Mouse (Mus musculus) hindbrain, embryonic 12.5 days (tissue): ENCODE measurements around the gene DXBay18. TPM values are rescaled to one million over a fixed set of nuclear protein-coding genes. Genes with fewer than 3 reads are reported as not detected.
"Not testable (repeated sequence)": the region's sequence is repeated elsewhere in the genome, so short reads cannot be mapped to it uniquely, and the experiment has no call there.

ENCODE experiments used
- ATAC-seq: fragments of 200-750 bp; cut with Nextera tagmentation; 2 replicates; pipeline ENCODE4 v1.8.0; 2017; ENCODE audit warnings: moderate TSS enrichment; ENCODE audit not compliant: low FRiP score
- H3K27ac ChIP-seq: fragments of 300-500 bp; sonication (generic); 2 replicates; pipeline ENCODE4 v1.5.1; 2016; ENCODE audit warnings: mild to moderate bottlenecking
- H3K27me3 ChIP-seq: fragments of 300-500 bp; sonication (generic); 2 replicates; pipeline ENCODE4 v1.6.1; 2016; ENCODE audit warnings: mild to moderate bottlenecking
- H3K36me3 ChIP-seq: fragments of 300-500 bp; sonication (generic); 2 replicates; pipeline ENCODE4 v1.6.1; 2016; ENCODE audit warnings: mild to moderate bottlenecking
- H3K4me1 ChIP-seq: fragments of 300-500 bp; sonication (generic); 2 replicates; pipeline ENCODE4 v1.6.1; 2016
- H3K4me2 ChIP-seq: fragments of 300-500 bp; sonication (generic); replicated peaks from 2 replicates; pipeline ENCODE4 v1.6.1; 2016; ENCODE audit warnings: mild to moderate bottlenecking
- H3K4me3 ChIP-seq: fragments of 300-500 bp; sonication (generic); 2 replicates; pipeline ENCODE4 v1.5.1; 2016; ENCODE audit warnings: mild to moderate bottlenecking
- H3K9ac ChIP-seq: fragments of 300-500 bp; sonication (generic); 2 replicates; pipeline ENCODE4 v1.6.1; 2016; ENCODE audit warnings: mild to moderate bottlenecking, moderate library complexity
- H3K9me3 ChIP-seq: fragments of 300-500 bp; sonication (generic); replicated peaks from 2 replicates; pipeline ENCODE4 v1.6.1; 2016; ENCODE audit warnings: mild to moderate bottlenecking
- whole genome bisulfite sequencing: fragments of 180-500 bp; shearing (Covaris S2); methylation state at CpG from one replicate; pipeline ENCODE4 v1.1.7; 2016; 5-methylcytosine and 5-hydroxymethylcytosine counted together
- polyA plus RNA-seq: library from polyadenylated mRNA; unstranded; fragments of >200 nt; fragmentation: Nextera tagmentation; extraction: Ambion mirVana; gene quantifications from 2 replicates; pipeline ENCODE4 v1.2.1, GENCODE M21; 2016

Gene DXBay18
- 0.15 and 0.51 TPM in 2 replicates for polyA plus RNA-seq

- not testable (repeated sequence) for H3K9me3 ChIP-seq, H3K4me2 ChIP-seq, H3K4me1 ChIP-seq, ATAC-seq, H3K4me3 ChIP-seq, H3K36me3 ChIP-seq, H3K27me3 ChIP-seq, H3K27ac ChIP-seq, H3K9ac ChIP-seq
- WGBS: no CpG with 5 or more reads among the region's 7 CpGs
Observed at GRCm38 (mm10) chrX:73149350-73149749, at the start of gene DXBay18. Gene DXBay18 (minus strand): TSS chrX:73149450.

GRCm38 (mm10) chrX:73191934-73192333 lies 42.7 kb upstream of the DXBay18 start, which contains the start of gene Xlr3b:
Gene Xlr3b (plus strand): TSS chrX:73192207.
- H3K36me3 ChIP-seq, H3K4me2 ChIP-seq, H3K4me1 ChIP-seq, H3K27me3 ChIP-seq, H3K9ac ChIP-seq, H3K9me3 ChIP-seq, H3K27ac ChIP-seq, H3K4me3 ChIP-seq, ATAC-seq: not testable (repeated sequence)
- WGBS: 72% methylated on average over 11 of the region's 12 CpGs

- not testable (repeated sequence) for H3K4me3 ChIP-seq, H3K4me2 ChIP-seq, H3K27ac ChIP-seq, ATAC-seq, H3K9ac ChIP-seq, H3K27me3 ChIP-seq, H3K9me3 ChIP-seq, H3K36me3 ChIP-seq, H3K4me1 ChIP-seq
- WGBS: 81% methylated on average over 8 of the region's 15 CpGs
Observed at GRCm38 (mm10) chrX:73176889-73177288, 27.6 kb upstream of the DXBay18 start, which contains the start of gene Spin2d. Gene Spin2d (minus strand): TSS chrX:73176989.

- H3K9ac ChIP-seq, H3K27ac ChIP-seq, ATAC-seq, H3K4me2 ChIP-seq, H3K4me1 ChIP-seq, H3K4me3 ChIP-seq, H3K9me3 ChIP-seq, H3K36me3 ChIP-seq, H3K27me3 ChIP-seq: not testable (repeated sequence)
- no CpG with 5 or more reads among the region's 20 CpGs for WGBS
Observed at GRCm38 (mm10) chrX:73148496-73148895, 754 bp downstream of the DXBay18 start, which contains the start of gene Xlr5b. Gene Xlr5b (plus strand): TSS chrX:73148796.

GRCm38 (mm10) chrX:73143218-73143618 lies 6.0 kb downstream of the DXBay18 start:
- no CpG with 5 or more reads among the region's 7 CpGs for WGBS
- not testable (repeated sequence) for H3K4me1 ChIP-seq
- peak; percentile 40; the same call in 1 of the 2 replicates for ATAC-seq

GRCm38 (mm10) chrX:73122859-73123829 lies 26.1 kb downstream of the DXBay18 start:
- not testable (repeated sequence) for H3K27ac ChIP-seq, H3K9me3 ChIP-seq, H3K36me3 ChIP-seq, H3K4me3 ChIP-seq, H3K4me1 ChIP-seq, H3K9ac ChIP-seq, H3K27me3 ChIP-seq, ATAC-seq, H3K4me2 ChIP-seq
- WGBS: no CpG with 5 or more reads among the region's 12 CpGs

More at GRCm38 (mm10) chrX:73143218-73143618, 6.0 kb downstream of the DXBay18 start:
- not testable (repeated sequence) for H3K4me2 ChIP-seq, H3K27me3 ChIP-seq, H3K9me3 ChIP-seq, H3K36me3 ChIP-seq, H3K4me3 ChIP-seq, H3K27ac ChIP-seq, H3K9ac ChIP-seq

- ATAC-seq, H3K36me3 ChIP-seq, H3K27ac ChIP-seq, H3K27me3 ChIP-seq, H3K9ac ChIP-seq, H3K4me3 ChIP-seq, H3K4me1 ChIP-seq, H3K9me3 ChIP-seq, H3K4me2 ChIP-seq: not testable (repeated sequence)
- WGBS: no CpG with 5 or more reads among the region's 7 CpGs
Observed at GRCm38 (mm10) chrX:73116747-73117146, 32.5 kb downstream of the DXBay18 start, which contains the start of gene Gm14685. Gene Gm14685 (plus strand): TSS chrX:73117047.

GRCm38 (mm10) chrX:73096941-73097508 lies 52.2 kb downstream of the DXBay18 start, which contains the start of gene Xlr3a:
Gene Xlr3a (minus strand): TSS chrX:73097095.
- not testable (repeated sequence) for H3K4me2 ChIP-seq, H3K4me3 ChIP-seq, H3K9ac ChIP-seq, H3K36me3 ChIP-seq, H3K27ac ChIP-seq, H3K9me3 ChIP-seq, H3K27me3 ChIP-seq, ATAC-seq, H3K4me1 ChIP-seq
- 77% methylated on average over 13 of the region's 13 CpGs for WGBS

Other genes with a start within 250 kb of the DXBay18 start
- gene Cetn2, start 231.0 kb downstream of the DXBay18 start, polyA plus RNA-seq: 86.6 and 106 TPM in 2 replicates
- gene Nsdhl, start 230.9 kb downstream of the DXBay18 start, polyA plus RNA-seq: 35.8 and 37.6 TPM in 2 replicates
- 6.9 and 8.8 TPM in 2 replicates for gene Zfp185, start 162.1 kb downstream of the DXBay18 start, polyA plus RNA-seq
- gene Pnma5, start 112.3 kb downstream of the DXBay18 start, polyA plus RNA-seq: 0.09 TPM in 1 of 2 replicates, not detected in the other
- gene Pnma3, start 84.7 kb downstream of the DXBay18 start, polyA plus RNA-seq: 1.1 TPM in 2 replicates
- 0.97 and 1.0 TPM in 2 replicates for gene Xlr4a, start 67.0 kb downstream of the DXBay18 start, polyA plus RNA-seq
- gene Xlr3a, start 52.4 kb downstream of the DXBay18 start, polyA plus RNA-seq: 4.2 and 6.4 TPM in 2 replicates
- 0.45 TPM in 1 of 2 replicates, not detected in the other for gene Gm14685, start 32.4 kb downstream of the DXBay18 start, polyA plus RNA-seq
- gene Xlr5b, start 654 bp downstream of the DXBay18 start, polyA plus RNA-seq: not detected in 2 replicates
- gene Spin2d, start 27.5 kb upstream of the DXBay18 start, polyA plus RNA-seq: not detected in 2 replicates
- gene Xlr3b, start 42.8 kb upstream of the DXBay18 start, polyA plus RNA-seq: 18.8 and 20.3 TPM in 2 replicates
- gene Xlr4b, start 64.9 kb upstream of the DXBay18 start, polyA plus RNA-seq: 0.63 and 1.2 TPM in 2 replicates
- gene F8a, start 78.8 kb upstream of the DXBay18 start, polyA plus RNA-seq: 25.0 and 26.1 TPM in 2 replicates
- gene Xlr4c, start 93.7 kb upstream of the DXBay18 start, polyA plus RNA-seq: 0.81 TPM in 1 of 2 replicates, not detected in the other
- gene Xlr3c, start 115.9 kb upstream of the DXBay18 start, polyA plus RNA-seq: 0.35 and 0.43 TPM in 2 replicates
- gene Xlr5a, start 143.5 kb upstream of the DXBay18 start, polyA plus RNA-seq: not detected in 2 replicates
- gene Xlr5c, start 143.5 kb upstream of the DXBay18 start, polyA plus RNA-seq: not detected in 2 replicates
- not detected in 2 replicates for gene Gm45015, start 187.4 kb upstream of the DXBay18 start, polyA plus RNA-seq
- 19.0 and 20.7 TPM in 2 replicates for gene Zfp275, start 193.2 kb upstream of the DXBay18 start, polyA plus RNA-seq
- not detected in 2 replicates for gene Gm18336, start 249.3 kb upstream of the DXBay18 start, polyA plus RNA-seq